Comparison of ENCODE assay signal across 8 mouse cellular contexts in genomic region chr11:103168690-103169390, GRCm38 (mm10). TPM values are rescaled to one million over a fixed set of nuclear protein-coding genes. Genes with fewer than 3 reads are reported as not detected.
DNase-seq lines count a peak whose midpoint lies in the region; ATAC-seq and TF ChIP-seq lines count a peak whose summit lies in the region.

No protein-coding gene starts in this region.

- peaks cover 16% of the 10 kb centered on the region for H3K27me3 ChIP-seq in G1E (ENCODE audit: insufficient read depth, low read length)
- peaks cover 17% of the 10 kb centered on the region for H3K27me3 ChIP-seq in midbrain, embryonic 14.5 days (ENCODE audit: control insufficient read depth, insufficient read depth, low read length)

- peak; percentile 77 for DNase-seq in cerebellum, adult 11 months
- no peak for DNase-seq in G1E (ENCODE audit: low spot score)
- peak; percentile 82 to 90 for DNase-seq in cerebellum, postnatal 25 days
- peak; percentile 80 to 82 for DNase-seq in heart, postnatal 36 days
- DNase-seq in left cerebral cortex, adult 11 months (ENCODE audit: low spot score) = peak; percentile 71
- peak; percentile 86 for DNase-seq in midbrain, embryonic 14.5 days
- peak; percentile 69 to 79 for DNase-seq in spleen, postnatal 36 days (ENCODE audit: low spot score in 2 of 2)

- no peak overlapping the region for H3K9ac ChIP-seq in midbrain, embryonic 14.5 days (replicated peaks; ENCODE audit: low read length)

- H3K4me2 ChIP-seq in midbrain, embryonic 14.5 days (ENCODE audit: low read length) = no peak overlapping the region

- 24% methylated on average over 9 of the region's 9 CpGs for WGBS in midbrain, embryonic 14.5 days

- peak; percentile 96 for TF ChIP-seq CTCF in G1E (IDR thresholded peaks at IDR 0.05; ENCODE audit: low read depth, low read length)

- no peak overlapping the region for H3K4me3 ChIP-seq in G1E (ENCODE audit: low read depth, low read length)
- no peak overlapping the region for H3K4me3 ChIP-seq in midbrain, embryonic 14.5 days (replicated peaks; ENCODE audit: low read depth, low read length)

- intact Hi-C loops in heart, postnatal 36 days (cut with DNase I) = loop anchor here (1.0 to 2.0 kb wide), 4 partner anchors 16 to 156 kb away; partner anchors contain the start of gene Map3k14

- no peaks in the 10 kb centered on the region for H3K36me3 ChIP-seq in G1E (replicated peaks)
- no peaks in the 10 kb centered on the region for H3K36me3 ChIP-seq in midbrain, embryonic 14.5 days (ENCODE audit: control insufficient read depth, insufficient read depth, low read length)

- no peak; the same call in 1 of the 2 replicates for ATAC-seq in cerebellum, adult (ENCODE audit: insufficient number of reproducible peaks, low FRiP score, low TSS enrichment)
- no peak for ATAC-seq in G1E (ENCODE audit: extremely low read depth, insufficient number of reproducible peaks, low FRiP score, poor library complexity, severe bottlenecking)
- ATAC-seq in midbrain, embryonic 14.5 days (ENCODE audit: low FRiP score, low TSS enrichment) = no peak

- no peak overlapping the region for H3K27ac ChIP-seq in midbrain, embryonic 14.5 days (replicated peaks; ENCODE audit: low read depth, low read length)

- H3K4me1 ChIP-seq in G1E (ENCODE audit: insufficient read depth, low read depth, low read length) = peaks cover 28% of the 10 kb centered on the region
- H3K4me1 ChIP-seq in midbrain, embryonic 14.5 days (ENCODE audit: control insufficient read depth, insufficient read depth, low read length) = peaks cover 17% of the 10 kb centered on the region

- H3K9me3 ChIP-seq in G1E (replicated peaks) = peaks cover 15% of the 10 kb centered on the region
- no peaks in the 10 kb centered on the region for H3K9me3 ChIP-seq in midbrain, embryonic 14.5 days (ENCODE audit: control insufficient read depth, low read length)

RNA-seq across cellular contexts. Expression of gene Fmnl1, which starts 2.1 kb away (rescaled TPM):
- 2.7 TPM in 1 of 2 replicates, not detected in the other for total RNA-seq in G1E (2014; fragmentation: Nextera tagmentation)
- total RNA-seq in G1E (2017) = 0.23 TPM in 1 of 2 replicates, not detected in the other
- polyA plus RNA-seq in G1E (2012) = 0.02 and 0.07 TPM in 2 replicates
- 10 to 100 TPM; 12.4 to 20.9 TPM for total RNA-seq in heart, postnatal 36 days (2021)
- polyA plus RNA-seq in midbrain, embryonic 14.5 days (2014; fragmentation: Nextera tagmentation; extraction: Ambion mirVana) = 4.3 and 5.2 TPM in 2 replicates

RNA-seq across cellular contexts. Expression of gene Hexim2, which starts 36.6 kb away (rescaled TPM):
- total RNA-seq in G1E (2014; fragmentation: Nextera tagmentation) = 6.1 and 12.7 TPM in 2 replicates
- 8.6 and 9.0 TPM in 2 replicates for total RNA-seq in G1E (2017)
- 11.7 and 13.7 TPM in 2 replicates for polyA plus RNA-seq in G1E (2012)
- 1 to 10 TPM; 2.0 to 2.1 TPM for total RNA-seq in heart, postnatal 36 days (2021)
- 22.9 and 24.7 TPM in 2 replicates for polyA plus RNA-seq in midbrain, embryonic 14.5 days (2014; fragmentation: Nextera tagmentation; extraction: Ambion mirVana)

RNA-seq across cellular contexts. Expression of gene 1700023F06Rik, which starts 39.5 kb away (rescaled TPM):
- total RNA-seq in G1E (2014; fragmentation: Nextera tagmentation) = not detected in 2 replicates
- not detected in 2 replicates for total RNA-seq in G1E (2017)
- not detected in 2 replicates for polyA plus RNA-seq in G1E (2012)
- total RNA-seq in heart, postnatal 36 days (2021) = not detected
- 0.88 and 2.1 TPM in 2 replicates for polyA plus RNA-seq in midbrain, embryonic 14.5 days (2014; fragmentation: Nextera tagmentation; extraction: Ambion mirVana)

RNA-seq across cellular contexts. Expression of gene Spata32, which starts 49.4 kb away (rescaled TPM):
- total RNA-seq in G1E (2014; fragmentation: Nextera tagmentation) (not detected in 2 replicates), G1E (2017) (0.16 TPM in 1 of 2 replicates, not detected in the other)
- not detected in 2 replicates for polyA plus RNA-seq in G1E (2012)
- not detected for total RNA-seq in heart, postnatal 36 days (2021)
- 0.25 and 0.27 TPM in 2 replicates for polyA plus RNA-seq in midbrain, embryonic 14.5 days (2014; fragmentation: Nextera tagmentation; extraction: Ambion mirVana)

RNA-seq across cellular contexts. Expression of gene Hexim1, which starts 52.8 kb away (rescaled TPM):
- total RNA-seq in G1E (2014; fragmentation: Nextera tagmentation) (13.2 and 16.6 TPM in 2 replicates), G1E (2017) (36.7 and 39.4 TPM in 2 replicates)
- 21.2 and 25.7 TPM in 2 replicates for polyA plus RNA-seq in G1E (2012)
- total RNA-seq in heart, postnatal 36 days (2021) = 10 to 100 TPM; 18.0 to 20.5 TPM
- polyA plus RNA-seq in midbrain, embryonic 14.5 days (2014; fragmentation: Nextera tagmentation; extraction: Ambion mirVana) = 3.9 and 5.9 TPM in 2 replicates
